Mouse (Mus musculus) cortical plate, adult 2 months (tissue): ENCODE results near the gene Arntl. TPM values are rescaled to one million over a fixed set of nuclear protein-coding genes. Genes with fewer than 3 reads are reported as not detected.

Experiments used
- H3K27ac ChIP-seq: fragments of 200-500 bp; 2 replicates; pipeline ENCODE4 v1.5.1; 2012; ENCODE audit warnings: low read length, control low read depth, inconsistent platforms; ENCODE audit not compliant: insufficient read depth
- H3K4me1 ChIP-seq: fragments of 200-500 bp; 2 replicates; pipeline ENCODE4 v1.6.1; 2011; ENCODE audit warnings: low read length; ENCODE audit not compliant: control insufficient read depth, insufficient read depth
- H3K4me3 ChIP-seq: fragments of 200-500 bp; 2 replicates; pipeline ENCODE4 v1.5.1; 2011; ENCODE audit warnings: mild to moderate bottlenecking, low read length, control low read depth; ENCODE audit not compliant: insufficient read depth
- CTCF ChIP-seq: fragments of 200-500 bp; IDR thresholded peaks from 2 replicates; pipeline ENCODE4 v1.5.1; 2011; ENCODE audit warnings: mild to moderate bottlenecking, control low read depth, low read length; ENCODE audit not compliant: insufficient read depth; ENCODE audit errors: extremely low read depth
- POLR2A ChIP-seq: fragments of 200-500 bp; IDR thresholded peaks from 2 replicates; pipeline ENCODE4 v1.6.1; 2011; ENCODE audit warnings: mild to moderate bottlenecking, low read length, control low read depth; ENCODE audit not compliant: insufficient read depth; ENCODE audit errors: extremely low read depth
- polyA plus RNA-seq: library from polyadenylated mRNA; depleted of rRNA; stranded (reverse); fragments of >200 nt; gene quantifications from 2 replicates; pipeline ENCODE4 v1.2.3, GENCODE M21; 2012

Arntl gene
- polyA plus RNA-seq, 1 experiment = 30.4 TPM

DNA sequence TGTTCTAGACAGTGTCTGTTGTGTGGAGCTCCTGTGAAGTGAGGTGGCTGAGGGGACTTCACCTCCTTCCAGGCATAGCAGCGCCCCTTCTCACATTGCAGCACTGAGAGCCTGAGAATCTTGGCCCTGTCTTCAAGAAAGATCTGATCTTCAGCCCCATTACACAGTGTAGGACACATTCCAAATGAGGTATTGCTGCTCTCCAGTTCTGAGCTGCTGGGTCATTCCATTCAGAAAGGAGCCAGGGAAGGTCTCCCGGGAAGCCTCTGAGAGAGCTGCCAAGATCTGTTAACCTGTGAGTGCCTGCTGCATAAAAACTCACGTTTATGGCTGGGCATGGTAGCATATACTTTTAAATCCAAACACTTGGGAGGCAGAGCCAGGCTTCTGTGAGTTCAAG, 5.7 kb upstream of the Arntl start:
- no peak for TF ChIP-seq CTCF
- TF ChIP-seq POLR2A = no peak
- Histone ChIP-seq H3K27ac (no peak overlapping the region), H3K4me1 (peaks cover 1% of the 10 kb centered on the region; the same call in 1 of the 2 replicates), H3K4me3 (no peak overlapping the region)

DNA sequence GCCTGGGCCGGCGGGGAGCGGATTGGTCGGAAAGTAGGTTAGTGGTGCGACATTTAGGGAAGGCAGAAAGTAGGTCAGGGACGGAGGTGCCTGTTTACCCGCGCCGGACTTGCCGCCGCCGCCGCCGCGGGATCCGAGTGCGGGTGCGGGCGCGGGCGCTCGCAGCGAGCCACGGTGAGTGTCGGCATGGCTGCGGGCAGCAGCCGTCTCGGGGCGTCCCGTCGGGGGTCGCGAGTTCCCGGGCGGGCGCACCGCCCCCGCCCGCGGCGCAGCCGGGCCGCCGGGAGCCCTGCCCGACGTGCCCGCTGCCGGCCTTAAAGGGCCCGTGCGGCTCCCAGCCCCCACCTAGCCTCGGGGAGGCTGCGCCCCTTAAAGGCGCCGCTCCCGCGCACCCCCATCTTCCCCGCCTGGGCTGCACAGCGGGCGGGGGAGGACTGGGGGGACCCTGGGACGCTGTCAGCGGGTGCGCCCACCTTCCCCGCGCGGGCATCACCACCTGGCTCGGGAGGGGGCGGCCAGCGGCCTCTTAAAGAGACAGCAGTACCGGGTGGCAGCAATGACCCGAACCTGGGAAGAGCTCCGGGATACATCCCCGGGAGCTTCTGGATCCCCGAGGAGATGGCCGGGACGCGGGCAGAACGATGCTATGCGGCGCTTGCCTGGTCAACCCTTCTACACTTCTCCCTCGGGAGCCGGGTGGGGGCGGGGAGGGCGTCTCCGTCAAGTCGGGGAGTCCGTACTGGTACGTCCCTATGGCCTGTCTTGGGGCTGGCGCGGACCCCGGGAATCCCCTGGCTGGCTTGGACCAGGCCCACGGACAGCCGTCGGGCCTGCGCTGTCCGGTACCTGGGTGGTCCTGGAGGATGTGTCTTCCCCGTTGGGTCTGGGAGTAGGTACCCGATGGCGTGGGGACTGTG, 464 bp downstream of the Arntl start:
- TF ChIP-seq POLR2A (no peak), CTCF (no peak)

DNA sequence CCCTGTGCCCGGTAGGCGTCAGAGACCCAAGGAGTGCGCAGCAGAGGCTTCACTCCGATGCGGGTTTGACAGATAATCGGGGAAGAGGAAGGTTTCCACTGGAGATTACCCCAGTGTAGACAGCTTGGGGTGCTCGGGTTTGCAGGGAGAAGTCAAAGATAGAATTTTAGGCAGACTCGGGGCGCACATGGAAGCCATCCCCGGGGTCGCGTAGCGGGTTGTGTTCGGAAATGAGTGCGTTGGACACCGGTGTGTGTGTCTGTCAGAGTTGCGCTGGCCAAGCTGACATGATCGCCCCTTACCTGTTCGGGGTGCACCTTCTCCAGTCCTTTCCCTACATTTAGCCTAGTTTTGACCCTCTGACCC, 1.1 kb downstream of the Arntl start:
- peaks cover 8% of the 10 kb centered on the region; the same call in 1 of the 2 replicates for H3K4me1 ChIP-seq
- TF ChIP-seq POLR2A = no peak
- TF ChIP-seq CTCF = no peak
- peak overlapping the region; percentile 94 for H3K4me3 ChIP-seq
- H3K27ac ChIP-seq = peak overlapping the region; percentile 49

More for the DNA sequence above, 464 bp downstream of the Arntl start:
- Histone ChIP-seq H3K4me1 (peaks cover 8% of the 10 kb centered on the region; the same call in 1 of the 2 replicates), H3K4me3 (peak overlapping the region; percentile 94), H3K27ac (peak overlapping the region; percentile 49)

DNA sequence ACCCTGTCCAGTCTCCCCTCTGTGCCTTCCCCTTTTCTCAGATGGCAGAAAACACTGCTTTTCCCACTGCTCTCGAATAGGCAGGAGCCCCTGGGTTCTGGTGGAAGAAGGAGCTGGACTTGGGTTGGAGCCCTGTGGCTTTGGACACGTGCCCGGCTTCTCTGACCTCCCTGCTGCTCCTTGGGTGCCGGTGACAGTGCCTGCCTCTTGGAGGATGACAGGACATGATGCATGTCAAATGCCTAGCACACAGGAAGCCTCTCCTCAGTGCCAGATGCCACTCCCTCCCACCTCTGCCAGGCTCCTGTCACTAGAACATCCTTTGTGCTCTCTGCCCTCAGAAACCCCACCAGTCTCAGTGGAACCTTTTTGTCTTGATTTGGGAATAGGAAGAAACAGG, 3.2 kb downstream of the Arntl start:
- H3K27ac ChIP-seq = peak overlapping the region; percentile 57; the same call in 1 of the 2 replicates
- no peak for TF ChIP-seq CTCF
- TF ChIP-seq POLR2A = no peak
- H3K4me1 ChIP-seq = peaks cover 17% of the 10 kb centered on the region
- H3K4me3 ChIP-seq = peak overlapping the region; percentile 34; the same call in 1 of the 2 replicates

DNA sequence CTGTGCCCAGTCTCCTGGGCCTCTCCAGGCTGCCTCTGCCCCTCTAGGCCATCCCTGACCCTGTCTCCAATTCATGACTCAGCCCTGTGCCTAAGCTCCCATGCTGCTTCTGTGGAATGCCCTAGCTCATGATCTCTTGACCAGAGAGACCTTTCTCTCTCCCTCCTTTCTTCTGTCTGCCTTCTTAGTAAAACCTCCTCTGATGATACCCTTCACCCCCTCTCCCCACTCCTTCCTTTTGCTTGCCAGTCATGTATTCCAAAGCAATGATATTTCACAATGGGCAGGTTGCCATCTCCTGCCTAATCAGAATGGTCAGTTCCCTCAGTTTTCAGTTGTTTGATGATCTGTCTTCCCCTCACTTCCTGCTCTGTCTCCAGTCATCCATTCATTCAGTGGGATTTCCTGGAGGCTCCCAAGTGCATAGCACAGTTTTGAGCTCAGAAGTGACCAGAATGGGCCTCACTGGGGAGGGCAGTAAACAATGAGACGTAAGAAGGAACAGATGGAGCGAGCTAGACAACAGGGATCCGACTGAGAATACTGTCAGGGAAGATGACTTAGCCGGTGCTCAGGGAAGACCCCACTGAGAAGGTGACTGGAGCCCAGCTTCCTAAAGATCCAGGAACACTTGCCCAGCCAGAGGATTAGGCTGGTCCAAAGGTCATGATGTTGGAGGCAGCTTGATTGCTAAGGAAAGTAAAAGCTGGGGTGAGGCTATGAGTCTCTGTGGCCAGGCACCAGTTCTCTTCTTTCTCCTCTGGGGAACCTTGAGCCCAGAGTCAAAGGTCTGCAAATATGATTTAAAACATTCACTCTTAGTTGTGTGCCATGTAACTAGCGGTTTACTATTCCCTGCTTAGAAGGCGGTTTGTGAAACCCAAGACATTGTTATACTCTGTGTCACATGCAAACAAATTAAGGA, 7.2 kb downstream of the Arntl start:
- Histone ChIP-seq H3K4me1 (peaks cover 24% of the 10 kb centered on the region), H3K4me3 (no peak overlapping the region), H3K27ac (peak overlapping the region; percentile 51; the same call in 1 of the 2 replicates)
- no peak for TF ChIP-seq CTCF
- TF ChIP-seq POLR2A = no peak

DNA sequence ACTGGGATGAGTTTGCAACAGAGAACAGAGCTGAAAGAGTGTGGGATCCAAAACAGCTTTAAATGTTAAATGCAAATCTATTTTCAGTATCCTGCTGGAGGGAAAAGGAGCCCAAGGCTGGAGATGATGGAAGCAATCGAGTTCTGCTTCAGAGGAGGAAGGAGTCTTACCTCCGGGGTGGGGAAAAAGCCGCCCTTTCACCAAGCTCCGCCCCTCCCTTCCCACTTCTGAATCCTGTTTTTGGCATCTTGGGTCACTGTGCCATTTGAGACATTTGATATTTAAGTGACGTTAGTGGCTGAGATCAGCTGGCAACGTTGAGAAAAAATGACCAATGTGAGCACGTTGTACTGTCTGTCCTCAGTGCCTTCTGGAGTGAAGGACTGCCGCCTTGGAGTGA, 8.9 kb downstream of the Arntl start:
- Histone ChIP-seq H3K4me1 (peaks cover 16% of the 10 kb centered on the region), H3K27ac (peak overlapping the region; percentile 39; the same call in 1 of the 2 replicates), H3K4me3 (no peak overlapping the region)
- TF ChIP-seq POLR2A (no peak), CTCF (no peak)

DNA sequence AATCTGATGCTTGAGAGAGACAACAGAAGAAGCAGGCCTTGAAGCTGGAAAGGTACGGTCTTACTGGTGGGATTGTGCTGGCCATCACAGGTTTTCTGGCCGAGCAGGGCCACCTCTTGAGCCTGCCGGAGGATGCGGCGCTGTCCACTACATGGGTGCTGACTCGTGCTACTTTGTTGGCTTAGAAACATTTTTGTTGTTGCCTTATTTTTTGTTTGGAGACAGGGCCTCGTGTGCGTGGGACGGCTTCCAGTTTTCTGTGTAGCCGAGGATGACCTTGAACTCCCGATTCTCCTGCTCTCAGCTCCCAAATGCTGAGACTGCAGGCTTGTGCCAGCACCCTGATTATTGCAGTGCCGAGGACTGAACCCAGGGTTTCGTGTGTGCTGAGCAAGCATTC, 12.2 kb downstream of the Arntl start:
- Histone ChIP-seq H3K4me3 (no peak overlapping the region), H3K27ac (no peak overlapping the region), H3K4me1 (peaks cover 11% of the 10 kb centered on the region)
- no peak for TF ChIP-seq CTCF
- no peak for TF ChIP-seq POLR2A

DNA sequence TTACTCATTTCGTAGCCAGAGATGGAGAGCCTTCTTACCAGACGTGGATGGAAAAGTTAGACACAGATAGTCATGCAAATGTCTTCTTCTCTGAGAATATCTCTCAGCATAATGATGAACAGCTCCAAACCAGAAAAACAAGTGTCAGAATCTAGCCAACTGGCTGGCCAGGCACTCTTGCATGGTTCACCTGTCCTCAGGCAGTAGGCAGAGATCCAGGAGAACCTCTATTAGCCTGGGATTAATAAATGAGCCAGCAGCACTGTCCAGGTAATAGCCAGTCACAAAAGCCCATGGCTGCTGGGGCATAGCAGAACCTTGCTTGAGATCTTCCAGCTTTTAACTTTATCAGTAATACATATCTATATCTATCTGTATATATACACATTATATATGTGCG, 12.6 kb downstream of the Arntl start:
- TF ChIP-seq POLR2A (no peak), CTCF (no peak)
- no peak overlapping the region for H3K4me3 ChIP-seq
- H3K4me1 ChIP-seq = peaks cover 10% of the 10 kb centered on the region
- no peak overlapping the region for H3K27ac ChIP-seq

DNA sequence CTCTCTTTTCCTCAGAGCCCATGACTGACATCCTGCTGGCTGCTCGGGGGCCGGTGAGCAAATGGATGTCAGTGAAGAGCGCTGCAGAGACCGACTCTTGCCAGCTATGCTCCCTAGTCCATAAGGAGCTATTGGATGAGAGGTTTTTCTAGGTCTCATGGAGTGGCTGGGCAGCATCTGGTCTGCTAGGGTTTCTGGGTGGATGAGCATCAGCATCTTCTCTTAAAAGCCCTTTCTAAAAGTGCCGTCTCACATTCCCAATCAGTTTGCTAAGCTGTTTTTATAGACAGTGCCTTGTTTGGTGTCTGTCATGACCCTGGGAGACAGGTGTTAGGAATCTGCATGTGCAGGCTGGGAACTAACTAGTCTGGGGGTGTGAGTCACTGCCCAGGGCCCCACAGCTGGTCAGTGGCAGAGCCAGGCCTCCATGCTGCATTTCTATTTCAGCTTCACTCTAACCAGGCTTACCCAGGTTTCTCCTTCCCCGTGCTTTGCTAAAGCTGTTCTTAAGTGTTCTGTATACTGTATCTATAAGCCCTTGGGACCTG, 13.5 kb downstream of the Arntl start:
- Histone ChIP-seq H3K27ac (no peak overlapping the region), H3K4me3 (no peak overlapping the region), H3K4me1 (peaks cover 10% of the 10 kb centered on the region)
- TF ChIP-seq CTCF (no peak), POLR2A (no peak)

DNA sequence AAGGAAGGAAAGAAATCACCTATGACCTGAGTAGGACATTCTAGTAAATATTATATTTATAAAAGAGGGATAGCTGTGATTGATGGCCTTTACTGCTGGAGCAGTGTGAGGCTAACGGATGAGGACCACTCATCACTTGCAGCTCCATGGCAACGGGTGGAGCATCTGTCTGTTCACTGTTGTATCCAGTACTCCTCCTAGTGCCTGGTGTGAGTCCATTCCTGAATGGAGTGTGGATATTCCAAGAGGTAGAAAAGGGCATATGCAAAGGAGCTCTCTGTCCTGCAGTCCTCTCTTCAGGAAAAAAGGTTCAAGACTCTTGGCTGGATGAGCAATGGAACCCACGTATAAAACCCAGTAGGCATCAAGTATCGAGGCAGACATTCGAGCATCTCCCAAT, 15.6 kb downstream of the Arntl start:
- H3K4me3 ChIP-seq = no peak overlapping the region
- H3K27ac ChIP-seq = no peak overlapping the region
- H3K4me1 ChIP-seq = peaks cover 2% of the 10 kb centered on the region
- TF ChIP-seq CTCF = no peak
- TF ChIP-seq POLR2A = no peak
